Mouse (Mus musculus) neural tube, embryonic 12.5 days (tissue): Measurements from ENCODE around the gene Aebp2. TPM values are rescaled to one million over a fixed set of nuclear protein-coding genes. Genes with fewer than 3 reads are reported as not detected.

Experiments used
- ATAC-seq: fragments of 200-750 bp; cut with Nextera tagmentation; 2 replicates; pipeline ENCODE4 v1.8.0; 2017; ENCODE audit warnings: low read depth, mild to moderate bottlenecking, moderate TSS enrichment, moderate library complexity; ENCODE audit not compliant: low FRiP score
- H3K27ac ChIP-seq: fragments of 300-500 bp; sonication (generic); 2 replicates; pipeline ENCODE4 v1.5.1; 2016
- H3K27me3 ChIP-seq: fragments of 300-500 bp; sonication (generic); replicated peaks from 2 replicates; pipeline ENCODE4 v1.6.1; 2016; ENCODE audit warnings: mild to moderate bottlenecking
- H3K36me3 ChIP-seq: fragments of 300-500 bp; sonication (generic); 2 replicates; pipeline ENCODE4 v1.6.1; 2016; ENCODE audit warnings: mild to moderate bottlenecking
- H3K4me1 ChIP-seq: fragments of 300-500 bp; sonication (generic); 2 replicates; pipeline ENCODE4 v1.6.1; 2016
- H3K4me2 ChIP-seq: fragments of 300-500 bp; sonication (generic); replicated peaks from 2 replicates; pipeline ENCODE4 v1.6.1; 2016; ENCODE audit warnings: mild to moderate bottlenecking
- H3K4me3 ChIP-seq: fragments of 300-500 bp; sonication (generic); 2 replicates; pipeline ENCODE4 v1.5.1; 2016
- H3K9ac ChIP-seq: fragments of 300-500 bp; sonication (generic); 2 replicates; pipeline ENCODE4 v1.6.1; 2016; ENCODE audit warnings: mild to moderate bottlenecking
- H3K9me3 ChIP-seq: fragments of 300-500 bp; sonication (generic); 2 replicates; pipeline ENCODE4 v1.6.1; 2016; ENCODE audit warnings: mild to moderate bottlenecking
- WGBS: fragments of 180-500 bp; shearing (Covaris S2); methylation state at CpG from one replicate; pipeline ENCODE4 v1.1.7; 2016; 5-methylcytosine and 5-hydroxymethylcytosine counted together
- polyA plus RNA-seq: library from polyadenylated mRNA; unstranded; fragments of >200 nt; fragmentation: Nextera tagmentation; extraction: Ambion mirVana; gene quantifications from 2 replicates; pipeline ENCODE4 v1.2.1, GENCODE M21; 2016

Aebp2 gene
- polyA plus RNA-seq, 1 experiment from 2014 or later: 12.9 TPM

- no peak overlapping the region for H3K4me2 ChIP-seq
- WGBS: 95% methylated on average over 5 of the region's 5 CpGs
Observed at GRCm38 (mm10) chr6:140610117-140610516, 12.3 kb upstream of the Aebp2 start.

GRCm38 (mm10) chr6:140611282-140611681 is 11.2 kb upstream of the Aebp2 start:
- WGBS: 86% methylated on average over 4 of the region's 4 CpGs
- no peak for ATAC-seq
- H3K27ac ChIP-seq: no peak overlapping the region

More at GRCm38 (mm10) chr6:140610117-140610516, 12.3 kb upstream of the Aebp2 start:
- no peak overlapping the region for H3K9ac ChIP-seq
- H3K27me3 ChIP-seq: no peaks in the 10 kb centered on the region
- H3K9me3 ChIP-seq: no peaks in the 10 kb centered on the region
- H3K4me1 ChIP-seq: no peaks in the 10 kb centered on the region
- no peak overlapping the region for H3K27ac ChIP-seq
- no peak for ATAC-seq
- H3K36me3 ChIP-seq: no peaks in the 10 kb centered on the region
- no peak overlapping the region for H3K4me3 ChIP-seq

GRCm38 (mm10) chr6:140611893-140612473 is 10.5 kb upstream of the Aebp2 start:
- no peaks in the 10 kb centered on the region for H3K4me1 ChIP-seq
- no peak overlapping the region for H3K4me2 ChIP-seq
- H3K27me3 ChIP-seq: no peaks in the 10 kb centered on the region
- 79% methylated on average over 13 of the region's 13 CpGs for WGBS
- H3K4me3 ChIP-seq: no peak overlapping the region
- no peaks in the 10 kb centered on the region for H3K9me3 ChIP-seq
- ATAC-seq: no peak
- no peak overlapping the region for H3K9ac ChIP-seq
- no peak overlapping the region for H3K27ac ChIP-seq
- no peaks in the 10 kb centered on the region for H3K36me3 ChIP-seq

More at GRCm38 (mm10) chr6:140611282-140611681, 11.2 kb upstream of the Aebp2 start:
- Histone ChIP-seq H3K4me1 (no peaks in the 10 kb centered on the region), H3K9me3 (no peaks in the 10 kb centered on the region), H3K27me3 (no peaks in the 10 kb centered on the region), H3K4me2 (no peak overlapping the region), H3K9ac (no peak overlapping the region), H3K4me3 (no peak overlapping the region), H3K36me3 (no peaks in the 10 kb centered on the region)

GRCm38 (mm10) chr6:140613822-140614221 is 8.6 kb upstream of the Aebp2 start:
- no peak overlapping the region for H3K27ac ChIP-seq
- H3K27me3 ChIP-seq: no peaks in the 10 kb centered on the region
- ATAC-seq: no peak
- no peaks in the 10 kb centered on the region for H3K4me1 ChIP-seq
- H3K9ac ChIP-seq: no peak overlapping the region
- H3K4me3 ChIP-seq: no peak overlapping the region
- no peak overlapping the region for H3K4me2 ChIP-seq
- no peaks in the 10 kb centered on the region for H3K9me3 ChIP-seq
- H3K36me3 ChIP-seq: no peaks in the 10 kb centered on the region
- 82% methylated on average over 3 of the region's 3 CpGs for WGBS

- Histone ChIP-seq H3K4me1 (no peaks in the 10 kb centered on the region), H3K9me3 (no peaks in the 10 kb centered on the region), H3K36me3 (no peaks in the 10 kb centered on the region), H3K4me2 (no peak overlapping the region), H3K27me3 (no peaks in the 10 kb centered on the region), H3K27ac (no peak overlapping the region), H3K4me3 (no peak overlapping the region), H3K9ac (no peak overlapping the region)
- 92% methylated on average over 11 of the region's 11 CpGs for WGBS
- ATAC-seq: no peak
Observed at GRCm38 (mm10) chr6:140614711-140615110, 7.8 kb upstream of the Aebp2 start.

- WGBS: 63% methylated on average over 13 of the region's 13 CpGs
- Histone ChIP-seq H3K9ac (no peak overlapping the region), H3K27me3 (no peaks in the 10 kb centered on the region)
Observed at GRCm38 (mm10) chr6:140620531-140621349, 1.7 kb upstream of the Aebp2 start.

GRCm38 (mm10) chr6:140621622-140622021 is 841 bp upstream of the Aebp2 start:
- no peaks in the 10 kb centered on the region for H3K9me3 ChIP-seq
- no peak overlapping the region for H3K4me2 ChIP-seq
- H3K36me3 ChIP-seq: no peaks in the 10 kb centered on the region
- ATAC-seq: no peak
- no peaks in the 10 kb centered on the region for H3K27me3 ChIP-seq
- H3K4me3 ChIP-seq: no peak overlapping the region
- 95% methylated on average over 1 of the region's 1 CpGs for WGBS
- no peak overlapping the region for H3K9ac ChIP-seq
- H3K4me1 ChIP-seq: peaks cover 16% of the 10 kb centered on the region
- H3K27ac ChIP-seq: no peak overlapping the region

More at GRCm38 (mm10) chr6:140620531-140621349, 1.7 kb upstream of the Aebp2 start:
- Histone ChIP-seq H3K4me1 (peaks cover 8% of the 10 kb centered on the region), H3K27ac (no peak overlapping the region), H3K9me3 (no peaks in the 10 kb centered on the region), H3K36me3 (no peaks in the 10 kb centered on the region), H3K4me2 (no peak overlapping the region), H3K4me3 (no peak overlapping the region)
- no peak for ATAC-seq

- ATAC-seq: peak; percentile 90
Observed at GRCm38 (mm10) chr6:140623226-140624095, 998 bp downstream of the Aebp2 start.

GRCm38 (mm10) chr6:140624096-140625051 is 1.9 kb downstream of the Aebp2 start:
- ATAC-seq: peak; percentile 53
- H3K9me3 ChIP-seq: no peaks in the 10 kb centered on the region
- peak overlapping the region; percentile 81 for H3K4me2 ChIP-seq
- H3K4me1 ChIP-seq: peaks cover 27% of the 10 kb centered on the region
- under 1% methylated on average over 79 of the region's 80 CpGs for WGBS
- H3K4me3 ChIP-seq: peak overlapping the region; percentile 98
- H3K27ac ChIP-seq: peak overlapping the region; percentile 89
- H3K9ac ChIP-seq: peak overlapping the region; percentile 95
- no peaks in the 10 kb centered on the region for H3K36me3 ChIP-seq
- no peaks in the 10 kb centered on the region for H3K27me3 ChIP-seq

More at GRCm38 (mm10) chr6:140623226-140624095, 998 bp downstream of the Aebp2 start:
- Histone ChIP-seq H3K9me3 (no peaks in the 10 kb centered on the region), H3K4me1 (peaks cover 24% of the 10 kb centered on the region), H3K4me3 (peak overlapping the region; percentile 98), H3K27me3 (no peaks in the 10 kb centered on the region), H3K4me2 (peak overlapping the region; percentile 81), H3K27ac (peak overlapping the region; percentile 89), H3K9ac (peak overlapping the region; percentile 95), H3K36me3 (no peaks in the 10 kb centered on the region)
- WGBS: under 1% methylated on average over 114 of the region's 117 CpGs

- 86% methylated on average over 4 of the region's 4 CpGs for WGBS
- Histone ChIP-seq H3K4me1 (peaks cover 28% of the 10 kb centered on the region), H3K4me3 (no peak overlapping the region), H3K9ac (no peak overlapping the region), H3K27ac (no peak overlapping the region), H3K36me3 (peaks cover 8% of the 10 kb centered on the region), H3K27me3 (no peaks in the 10 kb centered on the region), H3K4me2 (no peak overlapping the region), H3K9me3 (no peaks in the 10 kb centered on the region)
- no peak for ATAC-seq
Observed at GRCm38 (mm10) chr6:140629176-140629859, 6.9 kb downstream of the Aebp2 start.

- 61% methylated on average over 4 of the region's 4 CpGs for WGBS
- no peak overlapping the region for H3K27ac ChIP-seq
- peaks cover 15% of the 10 kb centered on the region for H3K36me3 ChIP-seq
- peaks cover 24% of the 10 kb centered on the region for H3K4me1 ChIP-seq
- no peak for ATAC-seq
- no peak overlapping the region for H3K4me3 ChIP-seq
- no peaks in the 10 kb centered on the region for H3K9me3 ChIP-seq
- H3K9ac ChIP-seq: no peak overlapping the region
- H3K27me3 ChIP-seq: no peaks in the 10 kb centered on the region
- H3K4me2 ChIP-seq: no peak overlapping the region
Observed at GRCm38 (mm10) chr6:140630306-140630705, 7.8 kb downstream of the Aebp2 start.
